In genomic region chr2:169826316-169826715, GRCm38 (mm10) we compare ENCODE assay signal across 11 mouse cellular contexts.
DNase-seq lines count a peak whose midpoint lies in the region; ATAC-seq lines count a peak whose summit lies in the region.
"Had no signal": no experiment of that assay in that cellular context is flagged by ENCODE, and none has a peak within 500 bp of the region (broad histone marks: within the 10 kb centered on the region; RNA-seq: fewer than 3 reads in every experiment).

No protein-coding gene starts in this region.

- H3K4me3 ChIP-seq in midbrain, embryonic 11.5 days (ENCODE audit: low read depth, low read length): no peak overlapping the region
- H3K4me3 ChIP-seq in midbrain, embryonic 15.5 days: no peak overlapping the region
- H3K4me3 ChIP-seq in stomach, embryonic 16.5 days (replicated peaks; ENCODE audit: low read length): 0 out of 2 replicates have a peak overlapping the region, but pooled peaks have one; percentile 14
- H3K4me3 ChIP-seq: gastrocnemius, adult 2 months had no signal

- DNase-seq in embryo, embryonic 11 days: peak; percentile 42
- no peak for DNase-seq in embryo, embryonic 10.5 days (ENCODE audit: low spot score)
- peak; percentile 73 for DNase-seq in midbrain, embryonic 11.5 days (ENCODE audit: low spot score, missing footprints)
- DNase-seq in kidney, postnatal 10 days: peak; percentile 49
- DNase-seq in cerebellum, postnatal 14 days: no peak
- DNase-seq: cerebellum, adult 8-10 months; gastrocnemius, adult 2 months; lung, postnatal 14 days had no signal

- no peak overlapping the region for H3K9ac ChIP-seq in midbrain, embryonic 11.5 days (ENCODE audit: low read length)
- no peak overlapping the region for H3K9ac ChIP-seq in midbrain, embryonic 15.5 days
- H3K9ac ChIP-seq in stomach, embryonic 16.5 days (ENCODE audit: low read length): peak overlapping the region; percentile 49

- no peaks in the 10 kb centered on the region for H3K4me1 ChIP-seq in midbrain, embryonic 11.5 days (ENCODE audit: control insufficient read depth, insufficient read depth, low read length)
- 0 out of 2 replicates have a peak, but pooled peaks cover 8% of the 10 kb centered on the region for H3K4me1 ChIP-seq in midbrain, embryonic 15.5 days
- H3K4me1 ChIP-seq in stomach, embryonic 16.5 days (ENCODE audit: control insufficient read depth, insufficient read depth, low read length): peaks cover 10% of the 10 kb centered on the region

- H3K27me3 ChIP-seq in midbrain, embryonic 11.5 days (ENCODE audit: control insufficient read depth, insufficient read depth, low read length): no peaks in the 10 kb centered on the region
- no peaks in the 10 kb centered on the region for H3K27me3 ChIP-seq in midbrain, embryonic 15.5 days (replicated peaks)
- no peaks in the 10 kb centered on the region for H3K27me3 ChIP-seq in stomach, embryonic 16.5 days (ENCODE audit: control insufficient read depth, insufficient read depth, low read length)

- ATAC-seq in midbrain, embryonic 11.5 days (ENCODE audit: low FRiP score): no peak
- no peak for ATAC-seq in midbrain, embryonic 15.5 days (replicated peaks)
- no peak for ATAC-seq in stomach, embryonic 16.5 days (ENCODE audit: insufficient read depth, low FRiP score)
- no peak for ATAC-seq in inflammation-experienced regulatory T-cells, adult 6 months

- H3K36me3 ChIP-seq in midbrain, embryonic 11.5 days (ENCODE audit: control insufficient read depth, insufficient read depth, low read length): no peaks in the 10 kb centered on the region
- H3K36me3 ChIP-seq in midbrain, embryonic 15.5 days (replicated peaks): no peaks in the 10 kb centered on the region
- H3K36me3 ChIP-seq in stomach, embryonic 16.5 days (ENCODE audit: control insufficient read depth, insufficient read depth, low read length): no peaks in the 10 kb centered on the region

- H3K4me2 ChIP-seq in midbrain, embryonic 11.5 days: no peak overlapping the region
- no peak overlapping the region for H3K4me2 ChIP-seq in midbrain, embryonic 15.5 days
- H3K4me2 ChIP-seq in stomach, embryonic 16.5 days (ENCODE audit: low read depth, low read length): peak overlapping the region; percentile 43

- WGBS in midbrain, embryonic 11.5 days: 76% methylated on average over 15 of the region's 15 CpGs
- 69% methylated on average over 15 of the region's 15 CpGs for WGBS in midbrain, embryonic 15.5 days
- WGBS in stomach, embryonic 16.5 days: 18% methylated on average over 15 of the region's 15 CpGs

- H3K27ac ChIP-seq in midbrain, embryonic 11.5 days (ENCODE audit: low read depth, low read length): no peak overlapping the region
- H3K27ac ChIP-seq in midbrain, embryonic 15.5 days: no peak overlapping the region
- no peak overlapping the region for H3K27ac ChIP-seq in stomach, embryonic 16.5 days (ENCODE audit: low read length)
- H3K27ac ChIP-seq: gastrocnemius, adult 2 months had no signal

- H3K9me3 ChIP-seq in midbrain, embryonic 11.5 days (ENCODE audit: control insufficient read depth, low read length): no peaks in the 10 kb centered on the region
- no peaks in the 10 kb centered on the region for H3K9me3 ChIP-seq in midbrain, embryonic 15.5 days
- no peaks in the 10 kb centered on the region for H3K9me3 ChIP-seq in stomach, embryonic 16.5 days (replicated peaks; ENCODE audit: control insufficient read depth, low read length)

Comparison
In these comparisons a context has a peak if more than half of its experiments do, and no peak if none do; other contexts are left out.
1. DNase-seq: peak in embryo, embryonic 11 days (single experiment), midbrain, embryonic 11.5 days (single experiment) and kidney, postnatal 10 days (single experiment); none in embryo, embryonic 10.5 days (single experiment) and cerebellum, postnatal 14 days (0 of 2).